Mouse (Mus musculus) kidney, embryonic 15.5 days (tissue): ENCODE measurements around the gene Tinagl1. TPM values are rescaled to one million over a fixed set of nuclear protein-coding genes. Genes with fewer than 3 reads are reported as not detected.

ENCODE experiments used
- ATAC-seq: fragments of 200-750 bp; cut with Nextera tagmentation; replicated peaks from 2 replicates; pipeline ENCODE4 v1.8.0; 2017; ENCODE audit warnings: moderate TSS enrichment; ENCODE audit not compliant: low FRiP score
- H3K27ac ChIP-seq: fragments of 300-500 bp; sonication (generic); 2 replicates; pipeline ENCODE4 v1.5.1; 2015; ENCODE audit warnings: mild to moderate bottlenecking, inconsistent platforms
- H3K27me3 ChIP-seq: fragments of 300-500 bp; sonication (generic); 2 replicates; pipeline ENCODE4 v1.6.1; 2015; ENCODE audit warnings: inconsistent platforms
- H3K36me3 ChIP-seq: fragments of 300-500 bp; sonication (generic); 2 replicates; pipeline ENCODE4 v1.6.1; 2015; ENCODE audit warnings: inconsistent platforms
- H3K4me1 ChIP-seq: fragments of 300-500 bp; sonication (generic); 2 replicates; pipeline ENCODE4 v1.6.1; 2015; ENCODE audit warnings: inconsistent platforms
- H3K4me2 ChIP-seq: fragments of 300-500 bp; sonication (generic); 2 replicates; pipeline ENCODE4 v1.6.1; 2015; ENCODE audit warnings: moderate library complexity, mild to moderate bottlenecking, inconsistent platforms
- H3K4me3 ChIP-seq: fragments of 300-500 bp; sonication (generic); replicated peaks from 2 replicates; pipeline ENCODE4 v1.5.1; 2015; ENCODE audit warnings: mild to moderate bottlenecking, inconsistent platforms
- H3K9ac ChIP-seq: fragments of 300-500 bp; sonication (generic); 2 replicates; pipeline ENCODE4 v1.6.1; 2015; ENCODE audit warnings: mild to moderate bottlenecking, inconsistent platforms
- H3K9me3 ChIP-seq: fragments of 300-500 bp; sonication (generic); replicated peaks from 2 replicates; pipeline ENCODE4 v1.6.1; 2016; ENCODE audit warnings: inconsistent platforms
- WGBS: fragments of 180-500 bp; shearing (Covaris S2); methylation state at CpG from one replicate; pipeline ENCODE4 v1.1.7; 2015; ENCODE audit warnings: mixed read lengths; 5-methylcytosine and 5-hydroxymethylcytosine counted together
- polyA plus RNA-seq: library from polyadenylated mRNA; unstranded; fragments of >200 nt; fragmentation: Nextera tagmentation; extraction: Ambion mirVana; gene quantifications from 2 replicates; pipeline ENCODE4 v1.2.1, GENCODE M21; 2015

Tinagl1 gene
- polyA plus RNA-seq, 1 experiment from 2014 or later = 62.7 TPM

- Histone ChIP-seq H3K9ac (no peak overlapping the region), H3K4me1 (peaks cover 72% of the 10 kb centered on the region), H3K4me3 (no peak overlapping the region), H3K36me3 (no peaks in the 10 kb centered on the region), H3K4me2 (no peak overlapping the region), H3K27ac (0 out of 2 replicates have a peak overlapping the region, but pooled peaks have one; percentile 5), H3K27me3 (peaks cover 41% of the 10 kb centered on the region), H3K9me3 (no peaks in the 10 kb centered on the region)
- no peak for ATAC-seq
- 77% methylated on average over 8 of the region's 8 CpGs for WGBS
Measured at GRCm38 (mm10) chr4:130166592-130166991, 8.3 kb downstream of the Tinagl1 start.

GRCm38 (mm10) chr4:130166061-130166460, 8.9 kb downstream of the Tinagl1 start:
- no peak for ATAC-seq
- WGBS = 79% methylated on average over 18 of the region's 18 CpGs
- H3K27me3 ChIP-seq = peaks cover 45% of the 10 kb centered on the region
- H3K4me1 ChIP-seq = peaks cover 70% of the 10 kb centered on the region
- H3K4me2 ChIP-seq = no peak overlapping the region
- no peak overlapping the region for H3K9ac ChIP-seq
- no peak overlapping the region for H3K27ac ChIP-seq
- no peaks in the 10 kb centered on the region for H3K36me3 ChIP-seq
- H3K4me3 ChIP-seq = no peak overlapping the region
- H3K9me3 ChIP-seq = no peaks in the 10 kb centered on the region

- H3K27me3 ChIP-seq = peaks cover 56% of the 10 kb centered on the region
- H3K9ac ChIP-seq = no peak overlapping the region
- WGBS = 81% methylated on average over 6 of the region's 6 CpGs
- H3K36me3 ChIP-seq = no peaks in the 10 kb centered on the region
- H3K4me3 ChIP-seq = no peak overlapping the region
- 0 out of 2 replicates have a peak overlapping the region, but pooled peaks have one; percentile 41 for H3K27ac ChIP-seq
- H3K9me3 ChIP-seq = no peaks in the 10 kb centered on the region
- H3K4me2 ChIP-seq = 0 out of 2 replicates have a peak overlapping the region, but pooled peaks have one; percentile 56
- peaks cover 60% of the 10 kb centered on the region for H3K4me1 ChIP-seq
- ATAC-seq = no peak
Measured at GRCm38 (mm10) chr4:130164121-130164520, 10.8 kb downstream of the Tinagl1 start.

- peaks cover 56% of the 10 kb centered on the region for H3K27me3 ChIP-seq
- peak overlapping the region; percentile 23 for H3K4me3 ChIP-seq
- H3K9me3 ChIP-seq = no peaks in the 10 kb centered on the region
- ATAC-seq = peak; percentile 23
- H3K4me2 ChIP-seq = peak overlapping the region; percentile 56
- peak overlapping the region; percentile 41; the same call in 1 of the 2 replicates for H3K27ac ChIP-seq
- WGBS = 3% methylated on average over 20 of the region's 20 CpGs
- H3K36me3 ChIP-seq = no peaks in the 10 kb centered on the region
- H3K4me1 ChIP-seq = peaks cover 53% of the 10 kb centered on the region
- peak overlapping the region; percentile 21; the same call in 1 of the 2 replicates for H3K9ac ChIP-seq
Measured at GRCm38 (mm10) chr4:130163391-130163861, 11.5 kb downstream of the Tinagl1 start.

- Histone ChIP-seq H3K4me3 (no peak overlapping the region), H3K9ac (no peak overlapping the region), H3K9me3 (no peaks in the 10 kb centered on the region), H3K36me3 (no peaks in the 10 kb centered on the region), H3K4me1 (peaks cover 33% of the 10 kb centered on the region), H3K27ac (no peak overlapping the region), H3K4me2 (no peak overlapping the region), H3K27me3 (peaks cover 52% of the 10 kb centered on the region)
- no peak for ATAC-seq
- 41% methylated on average over 4 of the region's 4 CpGs for WGBS
Measured at GRCm38 (mm10) chr4:130161349-130161748, 13.6 kb downstream of the Tinagl1 start.

- Histone ChIP-seq H3K36me3 (no peaks in the 10 kb centered on the region), H3K27ac (no peak overlapping the region), H3K9me3 (no peaks in the 10 kb centered on the region), H3K4me3 (no peak overlapping the region), H3K9ac (no peak overlapping the region), H3K4me2 (no peak overlapping the region), H3K27me3 (peaks cover 41% of the 10 kb centered on the region), H3K4me1 (0 out of 2 replicates have a peak, but pooled peaks cover 5% of the 10 kb centered on the region)
- no peak for ATAC-seq
- WGBS = 71% methylated on average over 12 of the region's 12 CpGs
Measured at GRCm38 (mm10) chr4:130156812-130157371, 18.0 kb downstream of the Tinagl1 start.

- ATAC-seq = no peak
- no peaks in the 10 kb centered on the region for H3K36me3 ChIP-seq
- no peaks in the 10 kb centered on the region for H3K9me3 ChIP-seq
- no peaks in the 10 kb centered on the region for H3K4me1 ChIP-seq
- peaks cover 40% of the 10 kb centered on the region for H3K27me3 ChIP-seq
- WGBS = 70% methylated on average over 3 of the region's 3 CpGs
- no peak overlapping the region for H3K27ac ChIP-seq
- H3K4me3 ChIP-seq = no peak overlapping the region
- no peak overlapping the region for H3K9ac ChIP-seq
- no peak overlapping the region for H3K4me2 ChIP-seq
Measured at GRCm38 (mm10) chr4:130154250-130154649, 20.7 kb downstream of the Tinagl1 start.

GRCm38 (mm10) chr4:130148405-130148804, 26.5 kb downstream of the Tinagl1 start:
- Histone ChIP-seq H3K36me3 (no peaks in the 10 kb centered on the region), H3K4me3 (no peak overlapping the region), H3K27me3 (peaks cover 46% of the 10 kb centered on the region), H3K4me2 (no peak overlapping the region), H3K27ac (no peak overlapping the region), H3K9me3 (no peaks in the 10 kb centered on the region), H3K4me1 (no peaks in the 10 kb centered on the region), H3K9ac (no peak overlapping the region)
- 67% methylated on average over 10 of the region's 10 CpGs for WGBS
- no peak for ATAC-seq

GRCm38 (mm10) chr4:130141786-130142185, 33.1 kb downstream of the Tinagl1 start:
- Histone ChIP-seq H3K4me2 (no peak overlapping the region), H3K4me3 (no peak overlapping the region), H3K36me3 (no peaks in the 10 kb centered on the region), H3K4me1 (peaks cover 16% of the 10 kb centered on the region), H3K27ac (no peak overlapping the region), H3K27me3 (peaks cover 71% of the 10 kb centered on the region), H3K9me3 (no peaks in the 10 kb centered on the region), H3K9ac (no peak overlapping the region)
- ATAC-seq = no peak
- WGBS = 54% methylated on average over 3 of the region's 3 CpGs

GRCm38 (mm10) chr4:130140992-130141402, 33.9 kb downstream of the Tinagl1 start:
- WGBS = 59% methylated on average over 9 of the region's 9 CpGs
- H3K36me3 ChIP-seq = no peaks in the 10 kb centered on the region
- H3K9ac ChIP-seq = no peak overlapping the region
- ATAC-seq = no peak
- H3K9me3 ChIP-seq = no peaks in the 10 kb centered on the region
- peaks cover 76% of the 10 kb centered on the region for H3K27me3 ChIP-seq
- H3K4me1 ChIP-seq = peaks cover 16% of the 10 kb centered on the region
- no peak overlapping the region for H3K4me2 ChIP-seq
- H3K27ac ChIP-seq = no peak overlapping the region
- H3K4me3 ChIP-seq = no peak overlapping the region

- Histone ChIP-seq H3K4me1 (peaks cover 23% of the 10 kb centered on the region), H3K9me3 (no peaks in the 10 kb centered on the region), H3K36me3 (no peaks in the 10 kb centered on the region), H3K27me3 (peaks cover 78% of the 10 kb centered on the region), H3K9ac (peak within 1 kb of the TSS; percentile 16; the same call in 1 of the 2 replicates), H3K4me2 (peak within 1 kb of the TSS; percentile 69), H3K27ac (no peak within 1 kb of the TSS), H3K4me3 (peak within 1 kb of the TSS; percentile 36)
- under 1% methylated on average over 15 of the region's 15 CpGs for WGBS
- peak; percentile 31; the same call in 1 of the 2 replicates for ATAC-seq
Measured at GRCm38 (mm10) chr4:130139214-130139492, 35.8 kb downstream of the Tinagl1 start, which contains the start of gene Hcrtr1. Gene Hcrtr1, minus strand, starts transcription at chr4:130139359.

- H3K4me3 ChIP-seq = peak overlapping the region; percentile 36
- no peak overlapping the region for H3K27ac ChIP-seq
- no peaks in the 10 kb centered on the region for H3K9me3 ChIP-seq
- H3K4me2 ChIP-seq = peak overlapping the region; percentile 69
- ATAC-seq = peak; percentile 59; the same call in 1 of the 2 replicates
- H3K9ac ChIP-seq = peak overlapping the region; percentile 16; the same call in 1 of the 2 replicates
- no peaks in the 10 kb centered on the region for H3K36me3 ChIP-seq
- under 1% methylated on average over 50 of the region's 57 CpGs for WGBS
- H3K27me3 ChIP-seq = peaks cover 77% of the 10 kb centered on the region
- H3K4me1 ChIP-seq = peaks cover 23% of the 10 kb centered on the region
Measured at GRCm38 (mm10) chr4:130138441-130139213, 36.3 kb downstream of the Tinagl1 start.
